Mouse (Mus musculus) retina, postnatal 1 day (tissue): Measurements from ENCODE around the gene Enpp3.

Source experiments
- DNase-seq: peaks from one replicate; pipeline ENCODE4 v3.0.0-alpha.2; 2012

Enpp3 gene

GRCm38 (mm10) chr10:24758326-24758915 is 84.2 kb downstream of the Enpp3 start:
- DNase-seq: no peak

- peak; percentile 29 for DNase-seq
Measured at GRCm38 (mm10) chr10:24754874-24755540, 87.6 kb downstream of the Enpp3 start.

- DNase-seq: peak; percentile 55
Measured at GRCm38 (mm10) chr10:24754251-24754835, 88.3 kb downstream of the Enpp3 start.

- no peak for DNase-seq
Measured at GRCm38 (mm10) chr10:24753536-24754250, 88.9 kb downstream of the Enpp3 start.

- DNase-seq: no peak
Measured at GRCm38 (mm10) chr10:24742950-24743487, 99.6 kb downstream of the Enpp3 start.

- no peak for DNase-seq
Measured at GRCm38 (mm10) chr10:24741229-24742198, 101.1 kb downstream of the Enpp3 start.

GRCm38 (mm10) chr10:24739171-24739570 is 103.5 kb downstream of the Enpp3 start:
- no peak for DNase-seq

- DNase-seq: peak; percentile 71
Measured at GRCm38 (mm10) chr10:24738456-24738855, 104.2 kb downstream of the Enpp3 start.

DNA sequence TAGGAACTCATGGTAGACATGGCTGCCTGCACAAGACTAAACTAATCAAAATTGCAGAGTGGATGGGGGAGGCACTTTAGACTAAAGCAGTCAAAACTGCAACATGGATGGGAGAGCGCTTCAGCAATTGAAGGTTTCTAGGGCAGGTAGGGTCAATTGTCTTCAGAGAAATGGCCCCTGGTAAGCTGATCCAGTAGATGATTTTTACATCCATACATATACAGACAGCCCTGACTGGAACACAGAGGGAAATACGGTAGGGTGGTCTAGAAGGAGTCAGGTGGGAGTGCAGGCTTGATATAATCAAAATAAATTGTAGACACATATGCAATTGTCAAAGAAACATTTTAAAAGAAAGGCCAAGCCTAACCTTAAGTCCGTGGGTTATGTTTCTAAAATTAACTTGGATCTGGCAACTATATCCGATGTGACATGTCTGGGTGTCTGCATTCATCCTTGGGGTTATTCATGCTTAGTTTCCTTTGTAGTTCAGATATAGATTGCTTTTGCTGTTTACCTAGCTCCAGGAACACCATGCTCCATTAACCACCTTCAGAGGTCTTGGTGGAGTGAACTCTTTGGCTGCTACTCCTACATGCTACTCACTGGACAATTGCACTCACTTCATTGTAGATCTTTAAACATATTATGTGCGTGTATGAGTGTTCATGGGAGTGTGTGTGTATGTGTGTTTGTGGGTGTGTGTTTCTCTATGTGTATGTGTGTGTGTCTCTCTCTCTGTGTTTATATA is 107.4 kb downstream of the Enpp3 start:
- no peak for DNase-seq

DNA sequence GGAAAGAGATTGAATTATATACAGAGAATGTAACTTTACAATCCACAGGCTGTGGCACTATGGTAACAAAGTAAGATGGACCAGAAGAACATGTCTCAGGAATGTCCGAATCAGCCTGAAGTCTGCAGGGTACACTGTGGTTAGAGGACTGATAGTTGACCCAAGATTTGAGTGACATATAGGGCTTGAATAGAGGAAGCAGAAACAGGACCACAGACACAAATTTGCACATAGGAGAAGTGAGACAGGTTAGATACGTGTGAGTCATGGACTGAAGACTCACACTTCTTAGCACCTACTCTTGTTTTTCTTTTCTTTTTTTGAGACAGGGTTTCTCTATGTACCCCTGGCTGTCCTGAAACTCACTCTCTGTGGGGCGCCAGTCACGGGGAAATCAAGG is 115.1 kb downstream of the Enpp3 start:
- DNase-seq: no peak

- DNase-seq: no peak
Measured at GRCm38 (mm10) chr10:24725197-24725596, 117.4 kb downstream of the Enpp3 start.
